Comparison of ENCODE assay signal across 9 mouse cellular contexts in the genomic region with DNA sequence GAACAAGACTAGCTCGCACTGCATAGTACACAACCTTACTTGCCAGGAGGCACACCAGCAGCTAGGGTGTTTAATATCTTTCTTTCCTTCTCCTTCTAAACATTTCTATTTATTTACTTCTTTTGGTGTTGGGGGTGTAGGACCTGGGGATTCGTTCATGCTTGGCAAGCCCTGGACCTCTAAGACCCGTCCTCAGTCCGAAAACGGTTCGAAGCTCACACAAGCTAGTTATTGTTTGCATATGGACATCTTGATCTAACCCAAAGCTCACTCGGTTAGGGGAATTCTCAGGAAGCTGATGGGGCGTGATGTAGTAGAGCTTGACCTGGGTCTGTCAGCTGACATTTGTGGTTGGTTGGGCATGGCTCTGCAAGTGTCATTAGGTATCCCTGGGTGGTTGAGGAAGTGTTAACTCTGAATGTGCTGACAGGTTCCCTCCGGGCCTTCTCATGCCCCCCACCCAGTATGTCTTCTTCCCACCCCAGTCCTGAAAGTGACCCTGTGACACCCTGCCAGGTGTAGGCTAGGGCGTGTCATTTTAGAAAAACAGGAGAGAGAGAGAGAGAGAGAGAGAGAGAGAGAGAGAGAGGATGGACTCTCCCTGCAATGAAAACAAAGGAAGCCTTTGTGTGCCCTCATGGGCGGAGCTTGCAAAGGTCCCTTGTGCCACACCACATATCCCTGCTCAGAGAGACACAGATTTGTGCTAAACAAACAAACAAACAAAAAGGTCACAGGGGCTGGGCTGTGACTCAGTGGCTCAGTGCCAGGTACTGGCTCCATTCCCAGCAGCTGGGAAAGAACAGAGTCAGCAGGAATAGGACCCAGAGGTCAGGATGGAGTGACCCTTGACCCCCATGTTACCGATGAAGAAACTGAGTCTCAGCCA. TPM values are rescaled to one million over a fixed set of nuclear protein-coding genes. Genes with fewer than 3 reads are reported as not detected.
DNase-seq lines count a peak whose midpoint lies in the region; ATAC-seq lines count a peak whose summit lies in the region.
"Had no signal": no experiment of that assay in that cellular context is flagged by ENCODE, and none has a peak within 500 bp of the region (broad histone marks: within the 10 kb centered on the region; RNA-seq: fewer than 3 reads in every experiment).

No protein-coding gene starts in this region.

- H3K9ac ChIP-seq in hindbrain, embryonic 16.5 days (ENCODE audit: low read depth, low read length), result no peak overlapping the region

- H3K4me3 ChIP-seq in hindbrain, embryonic 16.5 days (ENCODE audit: low read length), result no peak overlapping the region

- H3K4me1 ChIP-seq in hindbrain, embryonic 16.5 days (ENCODE audit: control insufficient read depth, insufficient read depth, low read depth, low read length), result no peaks in the 10 kb centered on the region

- H3K27me3 ChIP-seq in hindbrain, embryonic 16.5 days (replicated peaks; ENCODE audit: control insufficient read depth, insufficient read depth, low read length), result no peaks in the 10 kb centered on the region

- ATAC-seq in CD4-positive, CD25-positive, alpha-beta regulatory T cell, adult 4 months, result peak; percentile 72
- ATAC-seq in common myeloid progenitor, adult 5-6 weeks (replicated peaks; ENCODE audit: low read depth, poor library complexity, severe bottlenecking), result peak; percentile 24; the same call in 1 of the 2 replicates
- peak; percentile 68 for ATAC-seq in monocyte, adult 5-6 weeks (replicated peaks; ENCODE audit: insufficient number of reproducible peaks, low FRiP score, low TSS enrichment, poor library complexity, severe bottlenecking)
- no peak for ATAC-seq in hindbrain, embryonic 16.5 days

- intact Hi-C loops in gastrocnemius, postnatal 36 days (cut with DNase I), result no loop called here
- intact Hi-C loops in gastrocnemius, postnatal 14 days (cut with DNase I; ENCODE audit: low total_unique reads), result no loop called here

- 72% methylated on average over 12 of the region's 12 CpGs for WGBS in hindbrain, embryonic 16.5 days

- H3K36me3 ChIP-seq in hindbrain, embryonic 16.5 days (ENCODE audit: control insufficient read depth, insufficient read depth, low read length), result no peaks in the 10 kb centered on the region

- peak; percentile 25 to 39 for DNase-seq in gastrocnemius, postnatal 36 days
- no peak for DNase-seq in gastrocnemius, postnatal 14 days
- peak; percentile 90 for DNase-seq in kidney, adult 9 months
- no peak for DNase-seq in ovary, postnatal 14 days (ENCODE audit: low spot score)

- H3K9me3 ChIP-seq in hindbrain, embryonic 16.5 days (ENCODE audit: control insufficient read depth, low read length), result no peaks in the 10 kb centered on the region

- H3K4me2 ChIP-seq in hindbrain, embryonic 16.5 days (ENCODE audit: low read length), result no peak overlapping the region

- H3K27ac ChIP-seq in hindbrain, embryonic 16.5 days (ENCODE audit: low read depth, low read length), result no peak overlapping the region

RNA-seq across cellular contexts. Expression of a gene that starts 23.3 kb away (rescaled TPM):
- 1 to 10 TPM; 3.1 to 3.9 TPM for total RNA-seq in gastrocnemius, postnatal 36 days (2021)
- total RNA-seq in gastrocnemius, postnatal 14 days (2021), result 1 to 10 TPM; 4.7 to 4.8 TPM
- 10 to 100 TPM; 27.3 to 40.1 TPM for polyA plus RNA-seq in CD4-positive, CD25-positive, alpha-beta regulatory T cell, adult 4 months (2017; shearing (Covaris generic))
- 10.8 and 21.1 TPM in 2 replicates for total RNA-seq in common myeloid progenitor, adult 5-6 weeks (2017)
- total RNA-seq in monocyte, adult 5-6 weeks (2017), result 99.6 to 134 TPM (median 117 TPM) in 3 replicates
- 2.6 and 2.8 TPM in 2 replicates for polyA plus RNA-seq in hindbrain, embryonic 16.5 days (2015; fragmentation: Nextera tagmentation; extraction: Ambion mirVana)

RNA-seq across cellular contexts. Expression of a gene that starts 35.3 kb away (rescaled TPM):
- 10 to 100 TPM; 30.5 to 39.6 TPM for total RNA-seq in gastrocnemius, postnatal 36 days (2021)
- 10 to 100 TPM; 25.7 to 29.1 TPM for total RNA-seq in gastrocnemius, postnatal 14 days (2021)
- polyA plus RNA-seq in CD4-positive, CD25-positive, alpha-beta regulatory T cell, adult 4 months (2017; shearing (Covaris generic)), result 1 to 10 TPM; 3.6 to 10.0 TPM
- total RNA-seq in common myeloid progenitor, adult 5-6 weeks (2017), result 102 and 108 TPM in 2 replicates
- total RNA-seq in monocyte, adult 5-6 weeks (2017), result 306 to 404 TPM (median 339 TPM) in 3 replicates
- 0.56 and 1.3 TPM in 2 replicates for polyA plus RNA-seq in hindbrain, embryonic 16.5 days (2015; fragmentation: Nextera tagmentation; extraction: Ambion mirVana)

RNA-seq across cellular contexts. Expression of a gene that starts 37.8 kb away (rescaled TPM):
- 1 to 10 TPM; 3.5 to 4.5 TPM for total RNA-seq in gastrocnemius, postnatal 36 days (2021)
- total RNA-seq in gastrocnemius, postnatal 14 days (2021), result 1 to 10 TPM; 6.8 to 7.0 TPM
- polyA plus RNA-seq in CD4-positive, CD25-positive, alpha-beta regulatory T cell, adult 4 months (2017; shearing (Covaris generic)), result 10 to 100 TPM; 10.4 to 17.3 TPM
- total RNA-seq in common myeloid progenitor, adult 5-6 weeks (2017), result 10.6 and 15.9 TPM in 2 replicates
- 17.1 to 24.7 TPM (median 21.6 TPM) in 3 replicates for total RNA-seq in monocyte, adult 5-6 weeks (2017)
- polyA plus RNA-seq in hindbrain, embryonic 16.5 days (2015; fragmentation: Nextera tagmentation; extraction: Ambion mirVana), result 73.0 and 74.5 TPM in 2 replicates

RNA-seq across cellular contexts. Expression of a gene that starts 57.0 kb away (rescaled TPM):
- total RNA-seq in gastrocnemius, postnatal 36 days (2021), result 10 to 100 TPM; 36.3 to 37.5 TPM
- 10 to 100 TPM; 42.8 to 52.4 TPM for total RNA-seq in gastrocnemius, postnatal 14 days (2021)
- 100 to 1,000 TPM; 273 to 296 TPM for polyA plus RNA-seq in CD4-positive, CD25-positive, alpha-beta regulatory T cell, adult 4 months (2017; shearing (Covaris generic))
- 115 and 131 TPM in 2 replicates for total RNA-seq in common myeloid progenitor, adult 5-6 weeks (2017)
- total RNA-seq in monocyte, adult 5-6 weeks (2017), result 111 to 131 TPM (median 120 TPM) in 3 replicates
- polyA plus RNA-seq in hindbrain, embryonic 16.5 days (2015; fragmentation: Nextera tagmentation; extraction: Ambion mirVana), result 246 and 270 TPM in 2 replicates

RNA-seq across cellular contexts. Expression of a gene that starts 58.1 kb away (rescaled TPM):
- total RNA-seq in gastrocnemius, postnatal 36 days (2021), result not detected
- under 1 TPM in 1 of 2 experiments, not detected in 1; 0.37 TPM for total RNA-seq in gastrocnemius, postnatal 14 days (2021)
- polyA plus RNA-seq in CD4-positive, CD25-positive, alpha-beta regulatory T cell, adult 4 months (2017; shearing (Covaris generic)), result not detected
- not detected in 2 replicates for total RNA-seq in common myeloid progenitor, adult 5-6 weeks (2017)
- total RNA-seq in monocyte, adult 5-6 weeks (2017), result 3.1 to 6.6 TPM in 2 of 3 replicates, not detected in the other
- 0.93 and 1.2 TPM in 2 replicates for polyA plus RNA-seq in hindbrain, embryonic 16.5 days (2015; fragmentation: Nextera tagmentation; extraction: Ambion mirVana)
- total RNA-seq: hematopoietic stem cell, adult 5-6 weeks had no signal

Comparison
In these comparisons a context has a peak if more than half of its experiments do, and no peak if none do; other contexts are left out.
1. DNase-seq: peak in gastrocnemius, postnatal 36 days (2 of 2) and kidney, adult 9 months (single experiment); none in gastrocnemius, postnatal 14 days (single experiment) and ovary, postnatal 14 days (single experiment).